Mouse (Mus musculus): ENCODE results near the gene Zscan12.

The Zscan12 gene

GRCm38 (mm10) chr13:21402287-21402846 lies 39.7 kb downstream of the Zscan12 start, which contains the start of gene Zkscan3:
Gene Zkscan3, minus strand, starts transcription at chr13:21402755.
- CTCF ChIA-PET = no interaction called here

GRCm38 (mm10) chr13:21402848-21403247 lies 40.2 kb downstream of the Zscan12 start:
- CTCF ChIA-PET = no interaction called here

GRCm38 (mm10) chr13:21407341-21407740 lies 44.7 kb downstream of the Zscan12 start:
- CTCF ChIA-PET = no interaction called here

GRCm38 (mm10) chr13:21407969-21408804 lies 45.6 kb downstream of the Zscan12 start:
- CTCF ChIA-PET = no interaction called here

GRCm38 (mm10) chr13:21408805-21409459 lies 46.3 kb downstream of the Zscan12 start:
- CTCF ChIA-PET = no interaction called here

- CTCF ChIA-PET = no interaction called here
These were observed 51.9 kb downstream of the Zscan12 start for GRCm38 (mm10) chr13:21414231-21415212.

GRCm38 (mm10) chr13:21415266-21415665 lies 52.6 kb downstream of the Zscan12 start:
- CTCF ChIA-PET = no interaction called here

- CTCF ChIA-PET = no interaction called here
These were observed 53.1 kb downstream of the Zscan12 start for GRCm38 (mm10) chr13:21415750-21416149.

GRCm38 (mm10) chr13:21417298-21418010 lies 54.8 kb downstream of the Zscan12 start:
- CTCF ChIA-PET = no interaction called here

- CTCF ChIA-PET = no interaction called here
These were observed 56.2 kb downstream of the Zscan12 start for GRCm38 (mm10) chr13:21418865-21419264.
